Mouse (Mus musculus) MEL (cell line): ENCODE measurements around the gene Mrtfb. TPM values are rescaled to one million over a fixed set of nuclear protein-coding genes. Genes with fewer than 3 reads are reported as not detected.

Experiments used
- DNase-seq: peaks from one replicate; pipeline ENCODE4 v3.0.0; 2011; ENCODE audit warnings: low read depth, low spot score
- H3K27ac ChIP-seq: 2 replicates; pipeline ENCODE4 v1.5.1; 2012; ENCODE audit warnings: low read depth, mild to moderate bottlenecking, control low read depth, low read length, moderate library complexity; ENCODE audit not compliant: control insufficient read depth
- H3K27me3 ChIP-seq, 2 experiments: fragments of 150-350 bp in 1 of 2; sonication (generic) in 1 of 2; 2 replicates each; pipeline ENCODE4 v1.6.1; 2012; ENCODE audit warnings: low read length in 2 of 2, mild to moderate bottlenecking in 2 of 2, improper control_type of control experiment in 1 of 2, moderate library complexity in 1 of 2; ENCODE audit not compliant: insufficient read depth in 2 of 2, control insufficient read depth in 1 of 2
- H3K36me3 ChIP-seq, 2 experiments: 2 replicates each; pipeline ENCODE4 v1.6.1; 2012 to 2014; ENCODE audit warnings: low read length in 2 of 2, improper control_type of control experiment in 1 of 2, inconsistent platforms in 1 of 2, mild to moderate bottlenecking in 1 of 2; ENCODE audit not compliant: insufficient read depth in 2 of 2, control insufficient read depth in 1 of 2
- H3K4me1 ChIP-seq, 2 experiments: fragments of 150-350 bp in 1 of 2; sonication (generic) in 1 of 2; 2 replicates each; pipeline ENCODE4 v1.6.1; 2012; ENCODE audit warnings: low read length in 2 of 2, improper control_type of control experiment in 1 of 2, mild to moderate bottlenecking in 1 of 2; ENCODE audit not compliant: insufficient read depth in 2 of 2, control insufficient read depth in 1 of 2
- H3K4me3 ChIP-seq, 2 experiments: fragments of 150-350 bp in 1 of 2; sonication (generic) in 1 of 2; 2 replicates each; pipeline ENCODE4 v1.5.1; 2012; ENCODE audit warnings: low read depth in 2 of 2, low read length in 2 of 2, mild to moderate bottlenecking in 2 of 2, moderate library complexity in 2 of 2, control low read depth in 1 of 2, improper control_type of control experiment in 1 of 2; ENCODE audit not compliant: control insufficient read depth in 1 of 2, insufficient read depth in 1 of 2
- H3K79me2 ChIP-seq: 2 replicates; pipeline ENCODE4 v1.6.1; 2012; ENCODE audit warnings: mild to moderate bottlenecking, low read length, moderate library complexity; ENCODE audit not compliant: control insufficient read depth, poor library complexity, insufficient read depth
- H3K9ac ChIP-seq: 2 replicates; pipeline ENCODE4 v1.6.1; 2012; ENCODE audit warnings: low read depth, mild to moderate bottlenecking, control low read depth, low read length, moderate library complexity; ENCODE audit not compliant: control insufficient read depth, poor library complexity, severe bottlenecking
- H3K9me3 ChIP-seq: fragments of 150-350 bp; sonication (generic); replicated peaks from 2 replicates; pipeline ENCODE4 v1.6.1; 2012; ENCODE audit warnings: mild to moderate bottlenecking, low read length, improper control_type of control experiment, moderate library complexity; ENCODE audit not compliant: insufficient read depth
- CTCF ChIP-seq, 3 experiments: IDR thresholded peaks in 2 of 3; conservative IDR thresholded peaks in 1 of 3; 2 replicates each; pipeline ENCODE4 v1.5.1; 2011 to 2012; ENCODE audit warnings: low read length in 3 of 3, low read depth in 2 of 3, mild to moderate bottlenecking in 2 of 3, improper control_type of control experiment in 1 of 3, inconsistent platforms in 1 of 3, mixed read lengths in 1 of 3, moderate library complexity in 1 of 3; ENCODE audit not compliant: control insufficient read depth in 1 of 3, insufficient read depth in 1 of 3, poor library complexity in 1 of 3, severe bottlenecking in 1 of 3
- E2F4 ChIP-seq: IDR thresholded peaks from 2 replicates; pipeline ENCODE4 v1.6.1; 2011; ENCODE audit warnings: low read depth, low read length, improper control_type of control experiment, borderline replicate concordance
- ETS1 ChIP-seq: IDR thresholded peaks from 2 replicates; pipeline ENCODE4 v1.6.1; 2012; ENCODE audit warnings: low read depth, mild to moderate bottlenecking, inconsistent platforms, low read length, improper control_type of control experiment, moderate library complexity
- GATA1 ChIP-seq: IDR thresholded peaks from 2 replicates; pipeline ENCODE4 v1.6.1; 2011; ENCODE audit warnings: low read depth, low read length, improper control_type of control experiment
- HCFC1 ChIP-seq: IDR thresholded peaks from 2 replicates; pipeline ENCODE4 v1.6.1; 2012; ENCODE audit warnings: low read depth, mild to moderate bottlenecking, inconsistent platforms, low read length, improper control_type of control experiment, moderate library complexity
- KAT2A ChIP-seq: conservative IDR thresholded peaks from 2 replicates; pipeline ENCODE4 v1.6.1; 2012; ENCODE audit warnings: low read depth, low read length, improper control_type of control experiment, inconsistent platforms
- MAX ChIP-seq: IDR thresholded peaks from 2 replicates; pipeline ENCODE4 v1.6.1; 2011; ENCODE audit warnings: low read length, improper control_type of control experiment
- MAZ ChIP-seq: IDR thresholded peaks from 2 replicates; pipeline ENCODE4 v1.6.1; 2012; ENCODE audit warnings: low read depth, mild to moderate bottlenecking, inconsistent platforms, low read length, improper control_type of control experiment
- NRF1 ChIP-seq: IDR thresholded peaks from 2 replicates; pipeline ENCODE4 v1.6.1; 2014; ENCODE audit warnings: low read depth, mild to moderate bottlenecking, inconsistent platforms, low read length, improper control_type of control experiment, moderate library complexity; ENCODE audit not compliant: poor library complexity, insufficient read depth, severe bottlenecking
- POLR2A ChIP-seq, 2 experiments: IDR thresholded peaks; 2 replicates each; pipeline ENCODE4 v1.6.1; 2011 to 2012; ENCODE audit warnings: low read length in 2 of 2, mild to moderate bottlenecking in 2 of 2, control low read depth in 1 of 2, improper control_type of control experiment in 1 of 2, low read depth in 1 of 2, moderate library complexity in 1 of 2; ENCODE audit not compliant: control insufficient read depth in 1 of 2, insufficient read depth in 1 of 2, poor library complexity in 1 of 2
- POLR2AphosphoS5 ChIP-seq: IDR thresholded peaks from 2 replicates; pipeline ENCODE4 v1.6.1; 2012; ENCODE audit warnings: low read depth, borderline replicate concordance, mild to moderate bottlenecking, inconsistent platforms, low read length, moderate library complexity, mixed read lengths
- RAD21 ChIP-seq: IDR thresholded peaks from 2 replicates; pipeline ENCODE4 v1.6.1; 2011; ENCODE audit warnings: mild to moderate bottlenecking, low read depth, low read length, improper control_type of control experiment
- SMC3 ChIP-seq: IDR thresholded peaks from 2 replicates; pipeline ENCODE4 v1.6.1; 2011; ENCODE audit warnings: low read depth, low read length, improper control_type of control experiment
- USF1 ChIP-seq: IDR thresholded peaks from 2 replicates; pipeline ENCODE4 v1.6.1; 2014; ENCODE audit warnings: low read depth, mild to moderate bottlenecking, inconsistent platforms, low read length, improper control_type of control experiment, moderate library complexity
- ZMIZ1 ChIP-seq: IDR thresholded peaks from 2 replicates; pipeline ENCODE4 v1.6.1; 2012; ENCODE audit warnings: low read depth, mild to moderate bottlenecking, inconsistent platforms, low read length, improper control_type of control experiment, moderate library complexity
- ZNF384 ChIP-seq: IDR thresholded peaks from 2 replicates; pipeline ENCODE4 v1.6.1; 2012; ENCODE audit warnings: low read depth, mild to moderate bottlenecking, inconsistent platforms, low read length, improper control_type of control experiment
- polyA plus RNA-seq, 2 experiments: library from polyadenylated mRNA; stranded (reverse) in 1 of 2; unstranded in 1 of 2; fragments of >175 nt in 1 of 2; fragments of >200 nt in 1 of 2; gene quantifications; 2 replicates each; pipeline versions ENCODE4 v1.2.1 to v1.2.4; 2012; ENCODE audit warnings: low replicate concordance in 2 of 2, low read depth in 1 of 2; ENCODE audit not compliant: insufficient read length in 2 of 2, insufficient read depth in 1 of 2, missing spikeins in 1 of 2
- total RNA-seq: library from RNA; depleted of rRNA; stranded (reverse); fragments of 300-350 nt; gene quantifications from 2 replicates; pipeline ENCODE4 v1.2.3, GENCODE M21; 2012

Mrtfb gene
- total and polyA plus RNA-seq, 3 experiments = 2.7 to 6.6 TPM; not detected in 1

DNA sequence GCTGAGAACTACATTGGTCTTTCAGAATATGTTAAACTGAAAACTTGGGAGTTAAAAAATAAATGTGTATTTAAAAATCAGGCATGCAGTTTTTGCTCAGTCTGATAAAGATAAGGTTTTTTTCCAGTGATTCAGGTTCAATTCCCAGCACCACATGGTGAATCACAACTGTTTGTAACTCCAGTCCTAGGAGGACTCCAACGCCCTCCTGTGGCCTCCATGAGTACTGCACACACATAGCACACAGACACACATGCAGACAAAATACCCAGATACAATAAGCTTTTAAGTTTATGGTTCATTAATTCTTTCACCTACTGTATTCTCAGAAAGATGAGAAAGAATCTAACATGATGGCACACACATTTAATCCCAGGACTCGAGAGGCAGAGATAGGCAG lies 154.5 kb downstream of the Mrtfb start:
- peaks cover 0 to 13% of the 10 kb centered on the region in 2 experiments; a peak in 3 of 4 replicates for H3K4me1 ChIP-seq
- H3K36me3 ChIP-seq = peaks cover 0 to 13% of the 10 kb centered on the region in 2 experiments; a peak in 2 of 4 replicates
- no peaks in the 10 kb centered on the region for H3K79me2 ChIP-seq
- H3K9ac ChIP-seq = no peak overlapping the region
- TF ChIP-seq ZNF384 (no peak), SMC3 (0 out of 2 replicates have a peak, but pooled peaks have one; percentile 12), CTCF (IDR thresholded peaks at IDR 0.05 in 2 of 3, conservative IDR thresholded peaks at IDR 0.05 in 1 of 3; ENCODE audit: control insufficient read depth in 1 of 3, insufficient read depth in 1 of 3, low read depth in 2 of 3, low read length in 3 of 3, poor library complexity in 1 of 3, severe bottlenecking in 1 of 3) (peak; percentile 15 to 37 (median 32); a peak in 4 of 6 replicates)
- no peak overlapping the region for H3K27ac ChIP-seq
- no peak overlapping the region for H3K4me3 ChIP-seq
- no peaks in the 10 kb centered on the region for H3K27me3 ChIP-seq
- DNase-seq = no peak
- H3K9me3 ChIP-seq = no peaks in the 10 kb centered on the region

DNA sequence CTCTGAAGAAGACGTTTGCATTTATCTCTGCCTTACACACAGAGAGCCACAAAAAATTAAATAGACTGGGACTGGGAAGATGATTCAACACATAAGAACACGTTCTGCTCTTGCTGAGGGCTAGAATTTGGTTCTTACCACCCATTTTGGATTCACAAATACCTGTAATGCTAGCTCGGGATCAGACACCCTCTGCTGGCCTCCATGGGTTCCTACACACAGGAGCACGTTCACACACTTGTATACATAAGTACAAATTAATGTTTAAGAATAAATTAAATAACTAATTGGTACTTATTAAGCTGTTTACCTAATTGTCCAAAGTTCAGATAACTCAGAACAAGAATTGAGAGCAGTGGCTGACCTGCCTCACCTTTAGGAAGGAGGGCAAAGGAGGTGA lies 155.2 kb downstream of the Mrtfb start:
- peak; percentile 28 for DNase-seq
- H3K27ac ChIP-seq = no peak overlapping the region
- H3K4me3 ChIP-seq = no peak overlapping the region
- no peaks in the 10 kb centered on the region for H3K9me3 ChIP-seq
- no peaks in the 10 kb centered on the region for H3K79me2 ChIP-seq
- TF ChIP-seq MAX = no peak
- TF ChIP-seq ZNF384 = no peak
- peak; percentile 1; the same call in 1 of the 2 replicates for TF ChIP-seq RAD21
- peak; percentile 29 for TF ChIP-seq SMC3
- TF ChIP-seq E2F4 = no peak
- peak; percentile 18 to 37 (median 20); a peak in 3 of 6 replicates for TF ChIP-seq CTCF (IDR thresholded peaks at IDR 0.05 in 2 of 3, conservative IDR thresholded peaks at IDR 0.05 in 1 of 3; ENCODE audit: control insufficient read depth in 1 of 3, insufficient read depth in 1 of 3, low read depth in 2 of 3, low read length in 3 of 3, poor library complexity in 1 of 3, severe bottlenecking in 1 of 3)
- TF ChIP-seq NRF1 = no peak
- peaks cover 0 to 19% of the 10 kb centered on the region in 2 experiments; a peak in 3 of 4 replicates for H3K4me1 ChIP-seq
- no peaks in the 10 kb centered on the region for H3K27me3 ChIP-seq
- H3K36me3 ChIP-seq = peaks cover 0 to 18% of the 10 kb centered on the region in 2 experiments; a peak in 2 of 4 replicates
- no peak overlapping the region for H3K9ac ChIP-seq

DNA sequence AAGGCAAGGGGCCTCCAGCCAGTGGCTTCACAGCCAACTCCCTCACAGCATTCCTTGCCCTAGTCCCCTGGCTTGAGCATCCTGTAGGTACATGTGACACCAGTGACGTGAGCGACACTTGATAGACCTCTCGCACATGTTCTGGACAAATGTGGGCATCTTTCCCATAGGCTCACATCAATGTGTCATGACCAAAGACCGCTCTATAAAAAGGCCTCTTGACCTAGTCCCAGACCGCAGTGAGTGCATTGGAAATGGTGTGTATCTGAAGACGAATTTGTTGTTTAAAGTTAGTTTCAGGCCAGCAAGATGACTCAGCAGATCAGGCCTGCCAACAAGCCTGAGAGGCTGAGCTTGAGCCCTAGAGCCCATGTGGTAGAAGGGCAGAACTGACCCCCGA lies 158.3 kb downstream of the Mrtfb start:
- Histone ChIP-seq H3K27me3 (no peaks in the 10 kb centered on the region), H3K4me1 (peaks cover 20 to 48% of the 10 kb centered on the region in 2 experiments)
- TF ChIP-seq HCFC1 (no peak), GATA1 (no peak), MAZ (no peak), POLR2AphosphoS5 (no peak), USF1 (no peak), CTCF (IDR thresholded peaks at IDR 0.05 in 2 of 3, conservative IDR thresholded peaks at IDR 0.05 in 1 of 3; ENCODE audit: control insufficient read depth in 1 of 3, insufficient read depth in 1 of 3, low read depth in 2 of 3, low read length in 3 of 3, poor library complexity in 1 of 3, severe bottlenecking in 1 of 3) (no peak), ETS1 (no peak), KAT2A (no peak), ZMIZ1 (no peak), MAX (no peak), POLR2A (IDR thresholded peaks at IDR 0.05; ENCODE audit: control insufficient read depth in 1 of 2, insufficient read depth in 1 of 2, low read depth in 1 of 2, low read length in 2 of 2, poor library complexity in 1 of 2) (no peak)
- TF ChIP-seq, all 39 proteins: peak for 0
- H3K4me3 ChIP-seq = no peak overlapping the region
- H3K9me3 ChIP-seq = no peaks in the 10 kb centered on the region
- no peak overlapping the region for H3K27ac ChIP-seq
- DNase-seq = peak; percentile 17
- peaks cover 0 to 48% of the 10 kb centered on the region in 2 experiments; a peak in 2 of 4 replicates for H3K36me3 ChIP-seq
- no peak overlapping the region for H3K9ac ChIP-seq
- no peaks in the 10 kb centered on the region for H3K79me2 ChIP-seq
